12 mouse cellular contexts compared by ENCODE assay signal in the genomic region with DNA sequence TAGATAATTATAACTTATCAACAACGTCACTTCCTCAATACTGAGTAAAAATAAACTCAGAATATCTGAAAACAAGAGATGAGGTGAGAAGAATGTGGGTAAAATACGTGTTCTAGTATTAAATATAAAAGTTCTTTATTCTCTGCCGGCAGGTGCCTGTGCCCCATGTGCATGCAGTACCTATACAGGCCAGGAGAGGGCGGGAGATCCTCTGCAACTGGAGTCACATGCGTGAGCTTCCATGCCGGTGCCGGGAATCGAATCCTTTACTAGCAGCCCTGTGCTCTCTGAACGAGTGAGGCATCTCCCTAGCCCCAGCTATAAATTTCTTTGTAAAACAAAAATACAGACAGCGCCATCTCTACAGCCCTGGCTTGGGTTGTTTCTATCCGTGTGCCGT. TPM values are rescaled to one million over a fixed set of nuclear protein-coding genes. Genes with fewer than 3 reads are reported as not detected.
A peak's percentile ranks its signal among the peaks of the same experiment; 100 is the strongest.
DNase-seq lines count a peak whose midpoint lies in the region; ATAC-seq and TF ChIP-seq lines count a peak whose summit lies in the region.
"Had no signal": no experiment of that assay in that cellular context is flagged by ENCODE, and none has a peak within 500 bp of the region (broad histone marks: within the 10 kb centered on the region; RNA-seq: fewer than 3 reads in every experiment).

No protein-coding gene starts in this region.

- no peaks in the 10 kb centered on the region for H3K36me3 ChIP-seq in midbrain, postnatal 0 days (ENCODE audit: insufficient read depth, low read length)
- H3K36me3 ChIP-seq: liver, embryonic 13.5 days had no signal

- H3K27ac ChIP-seq in bone marrow, adult 2 months (ENCODE audit: control insufficient read depth, insufficient read depth, low read depth, low read length, poor library complexity): no peak overlapping the region
- H3K27ac ChIP-seq in midbrain, postnatal 0 days (ENCODE audit: low read depth, low read length): no peak overlapping the region
- H3K27ac ChIP-seq: liver, embryonic 13.5 days had no signal

- no peak for ATAC-seq in cerebellum, adult (ENCODE audit: insufficient number of reproducible peaks, low FRiP score, low TSS enrichment)
- ATAC-seq in midbrain, postnatal 0 days (ENCODE audit: low FRiP score): no peak

- no peak overlapping the region for H3K4me3 ChIP-seq in bone marrow, adult 2 months (replicated peaks; ENCODE audit: control insufficient read depth, low read depth, low read length)
- H3K4me3 ChIP-seq in midbrain, postnatal 0 days (ENCODE audit: low read depth, low read length): no peak overlapping the region
- H3K4me3 ChIP-seq: liver, embryonic 13.5 days had no signal

- 42% methylated on average over 12 of the region's 12 CpGs for whole genome bisulfite sequencing in bone marrow, adult 2 months
- WGBS in midbrain, postnatal 0 days: 35% methylated on average over 12 of the region's 12 CpGs

- intact Hi-C loops in left cerebral cortex, postnatal 4 days (cut with DNase I): no loop called here
- intact Hi-C loops in left cerebral cortex, postnatal 25 days (cut with DNase I): no loop called here

- peaks cover 24% of the 10 kb centered on the region for H3K27me3 ChIP-seq in midbrain, postnatal 0 days (ENCODE audit: insufficient read depth, low read length)

- 0 out of 2 replicates have a peak, but pooled peaks cover 4% of the 10 kb centered on the region for H3K9me3 ChIP-seq in midbrain, postnatal 0 days (ENCODE audit: low read length)

- TF ChIP-seq POLR2A in bone marrow, adult 2 months (IDR thresholded peaks at IDR 0.05; ENCODE audit: borderline replicate concordance, control insufficient read depth, low read depth, low read length): no peak

- H3K9ac ChIP-seq in midbrain, postnatal 0 days (replicated peaks; ENCODE audit: low read length, poor library complexity, severe bottlenecking): no peak overlapping the region
- H3K9ac ChIP-seq: liver, embryonic 13.5 days had no signal

- no peak overlapping the region for H3K4me2 ChIP-seq in midbrain, postnatal 0 days (ENCODE audit: low read depth, low read length, poor library complexity, severe bottlenecking)
- H3K4me2 ChIP-seq: liver, embryonic 13.5 days had no signal

- peak; percentile 64 to 75 for DNase-seq in cerebellum, postnatal 10 days
- peak; percentile 54 for DNase-seq in left cerebral cortex, postnatal 4 days
- DNase-seq in left cerebral cortex, postnatal 25 days (ENCODE audit: low spot score in 2 of 2): no peak
- DNase-seq in midbrain, postnatal 0 days (ENCODE audit: low spot score): no peak
- no peak for DNase-seq in right cerebral cortex, postnatal 10 days (ENCODE audit: low spot score in 2 of 2)
- DNase-seq in heart, adult 9 months (ENCODE audit: low spot score in 2 of 2): no peak
- DNase-seq: liver, embryonic 13.5 days had no signal

- H3K4me1 ChIP-seq in bone marrow, adult 2 months (ENCODE audit: control insufficient read depth, insufficient read depth, low read length): no peaks in the 10 kb centered on the region
- H3K4me1 ChIP-seq in midbrain, postnatal 0 days (ENCODE audit: insufficient read depth, low read length): 0 out of 2 replicates have a peak, but pooled peaks cover 10% of the 10 kb centered on the region
- H3K4me1 ChIP-seq: liver, embryonic 13.5 days had no signal

- TF ChIP-seq CTCF in bone marrow, adult 2 months (IDR thresholded peaks at IDR 0.05; ENCODE audit: control insufficient read depth, insufficient read depth, low read length): peak; percentile 52
- TF ChIP-seq CTCF in midbrain, postnatal 0 days (IDR thresholded peaks at IDR 0.05): peak; percentile 61

RNA-seq across cellular contexts. Expression of a gene that starts 21.7 kb away (rescaled TPM):
- total RNA-seq in left cerebral cortex, postnatal 4 days (2021): 10 to 100 TPM; 67.4 to 74.9 TPM
- total RNA-seq in left cerebral cortex, postnatal 25 days (2021): 100 to 1,000 TPM; 139 to 157 TPM
- not detected in 2 replicates for polyA plus RNA-seq in bone marrow, adult 2 months (2011; ENCODE audit: insufficient read depth, insufficient read length, low replicate concordance, missing spikeins)
- 52.9 and 53.4 TPM in 2 replicates for total RNA-seq in midbrain, postnatal 0 days (2014; rRNA removed)
- 19.8 and 27.3 TPM in 2 replicates for polyA plus RNA-seq in midbrain, postnatal 0 days (2015; fragmentation: Nextera tagmentation; extraction: Ambion mirVana)

RNA-seq across cellular contexts. Expression of a gene that starts 24.9 kb away (rescaled TPM):
- total RNA-seq in left cerebral cortex, postnatal 4 days (2021): not detected
- not detected for total RNA-seq in left cerebral cortex, postnatal 25 days (2021)
- not detected in 2 replicates for polyA plus RNA-seq in bone marrow, adult 2 months (2011; ENCODE audit: insufficient read depth, insufficient read length, low replicate concordance, missing spikeins)
- total RNA-seq in midbrain, postnatal 0 days (2014; rRNA removed): not detected in 2 replicates
- polyA plus RNA-seq in midbrain, postnatal 0 days (2015; fragmentation: Nextera tagmentation; extraction: Ambion mirVana): not detected in 2 replicates
- total RNA-seq: hematopoietic stem cell, adult 5-6 weeks had no signal
- polyA plus RNA-seq: liver, embryonic 13.5 days; neural tube, embryonic 14.5 days; urinary bladder, adult 2 months had no signal

Comparison
In these comparisons a context has a peak if more than half of its experiments do, and no peak if none do; other contexts are left out.
1. DNase-seq: peak in cerebellum, postnatal 10 days (2 of 2) and left cerebral cortex, postnatal 4 days (single experiment); none in left cerebral cortex, postnatal 25 days (0 of 2), midbrain, postnatal 0 days (single experiment), right cerebral cortex, postnatal 10 days (0 of 2) and heart, adult 9 months (0 of 2).